Mouse (Mus musculus) lung, postnatal 36 days (tissue): Measurements from ENCODE around the gene 2210016F16Rik.
"Not testable (repeated sequence)": the region's sequence is repeated elsewhere in the genome, so short reads cannot be mapped to it uniquely, and the experiment has no call there.

Experiments
- DNase-seq: peaks from one replicate; pipeline ENCODE4 v3.0.0; 2022; ENCODE audit warnings: mixed read lengths

Gene 2210016F16Rik

GRCm38 (mm10) chr13:58384779-58385546, at the start of gene 2210016F16Rik:
Gene 2210016F16Rik (minus strand): TSS chr13:58385225.
- DNase-seq, result peak; percentile 77

- peak; percentile 12 for DNase-seq
These were observed 38.1 kb upstream of the 2210016F16Rik start for GRCm38 (mm10) chr13:58423061-58423660.

- DNase-seq, result no peak
These were observed 37.2 kb upstream of the 2210016F16Rik start for GRCm38 (mm10) chr13:58422242-58422641.

- no peak for DNase-seq
These were observed 36.0 kb upstream of the 2210016F16Rik start for GRCm38 (mm10) chr13:58421026-58421425.

GRCm38 (mm10) chr13:58419266-58419665, 34.2 kb upstream of the 2210016F16Rik start:
- no peak for DNase-seq

- DNase-seq, result no peak
These were observed 33.6 kb upstream of the 2210016F16Rik start for GRCm38 (mm10) chr13:58418656-58419055.

- DNase-seq, result no peak
These were observed 30.8 kb upstream of the 2210016F16Rik start for GRCm38 (mm10) chr13:58415838-58416237.

GRCm38 (mm10) chr13:58415374-58415773, 30.3 kb upstream of the 2210016F16Rik start:
- no peak for DNase-seq

- no peak for DNase-seq
These were observed 26.0 kb upstream of the 2210016F16Rik start for GRCm38 (mm10) chr13:58411073-58411472.

GRCm38 (mm10) chr13:58403243-58403642, 18.2 kb upstream of the 2210016F16Rik start, which contains the start of gene Hnrnpk:
Gene Hnrnpk (minus strand): TSS chr13:58403343.
- not testable (repeated sequence) for DNase-seq

GRCm38 (mm10) chr13:58402744-58403110, 17.7 kb upstream of the 2210016F16Rik start:
- peak; percentile 87 for DNase-seq

GRCm38 (mm10) chr13:58402003-58402743, 17.1 kb upstream of the 2210016F16Rik start, which contains the start of gene Rmi1:
Gene Rmi1 (plus strand): TSS chr13:58402248.
- peak; percentile 97 for DNase-seq

- peak; percentile 81 for DNase-seq
These were observed 16.3 kb upstream of the 2210016F16Rik start for GRCm38 (mm10) chr13:58401135-58402002.

GRCm38 (mm10) chr13:58400576-58400975, 15.6 kb upstream of the 2210016F16Rik start:
- no peak for DNase-seq

GRCm38 (mm10) chr13:58397651-58398050, 12.6 kb upstream of the 2210016F16Rik start:
- DNase-seq, result no peak

GRCm38 (mm10) chr13:58394392-58394791, 9.4 kb upstream of the 2210016F16Rik start:
- DNase-seq, result not testable (repeated sequence)

- DNase-seq, result no peak
These were observed 4.4 kb upstream of the 2210016F16Rik start for GRCm38 (mm10) chr13:58389324-58389951.

- no peak for DNase-seq
These were observed 3.4 kb upstream of the 2210016F16Rik start for GRCm38 (mm10) chr13:58388379-58388778.

- DNase-seq, result peak; percentile 89
These were observed 2.9 kb upstream of the 2210016F16Rik start for GRCm38 (mm10) chr13:58387948-58388347.

- DNase-seq, result no peak
These were observed 509 bp upstream of the 2210016F16Rik start for GRCm38 (mm10) chr13:58385547-58385920.

GRCm38 (mm10) chr13:58384371-58384770, 654 bp downstream of the 2210016F16Rik start:
- DNase-seq, result no peak

- DNase-seq, result no peak
These were observed 11.9 kb downstream of the 2210016F16Rik start for GRCm38 (mm10) chr13:58373153-58373470.
